Mouse (Mus musculus) liver, postnatal 0 days (tissue): ENCODE results near the gene Endou.

Experiments
- CTCF ChIP-seq: sonication (generic); IDR thresholded peaks from 2 replicates; pipeline ENCODE4 v1.5.1; 2016; ENCODE audit warnings: antibody characterized with exemption, low read depth
- EP300 ChIP-seq: IDR thresholded peaks from 2 replicates; pipeline ENCODE4 v1.6.1; 2016; ENCODE audit warnings: antibody characterized with exemption, low read depth, mild to moderate bottlenecking

- TF ChIP-seq CTCF, result no peak
- no peak for TF ChIP-seq EP300
Observed at GRCm38 (mm10) chr15:97728804-97729203, 2.3 kb downstream of the Endou start.
